19 mouse cellular contexts compared by ENCODE assay signal in the genomic region with DNA sequence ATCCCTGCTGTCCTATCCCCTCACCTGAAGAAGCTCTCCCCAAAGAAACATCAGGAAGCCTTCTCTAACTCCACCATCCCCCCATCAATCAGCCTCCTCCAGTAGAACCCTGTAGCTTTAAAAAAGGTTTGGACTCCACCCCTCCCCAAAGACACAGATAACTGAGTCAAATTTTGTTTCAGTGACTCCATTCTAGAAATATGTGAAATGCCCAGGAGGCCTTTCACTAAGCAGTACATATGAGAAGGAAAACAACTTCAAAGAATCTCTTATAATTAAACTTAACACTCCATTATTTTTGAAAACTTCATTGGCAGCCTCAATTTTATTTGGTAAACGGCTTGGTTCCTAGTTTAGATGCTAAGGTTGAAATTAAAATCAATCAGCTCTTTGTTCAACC. TPM values are rescaled to one million over a fixed set of nuclear protein-coding genes. Genes with fewer than 3 reads are reported as not detected.
DNase-seq lines count a peak whose midpoint lies in the region; ATAC-seq and TF ChIP-seq lines count a peak whose summit lies in the region.
"Had no signal": no experiment of that assay in that cellular context is flagged by ENCODE, and none has a peak within 500 bp of the region (broad histone marks: within the 10 kb centered on the region; RNA-seq: fewer than 3 reads in every experiment).

No protein-coding gene starts in this region.

- H3K4me3 ChIP-seq in layer of hippocampus, adult 2 months: no peak overlapping the region
- H3K4me3 ChIP-seq in liver, embryonic 13.5 days (replicated peaks): no peak overlapping the region
- no peak overlapping the region for H3K4me3 ChIP-seq in forebrain, embryonic 13.5 days
- H3K4me3 ChIP-seq: hindbrain, embryonic 13.5 days; left cerebral cortex, adult 2 months; limb, embryonic 12.5 days; megakaryocyte, embryonic 14.5 days; neural tube, embryonic 15.5 days had no signal

- peak; percentile 52; the same call in 1 of the 2 replicates for ATAC-seq in erythroid progenitor cell, adult 5-6 weeks (replicated peaks; ENCODE audit: low FRiP score, poor library complexity, severe bottlenecking)
- 0 out of 2 replicates have a peak, but pooled peaks have one; percentile 36 for ATAC-seq in liver, embryonic 13.5 days (ENCODE audit: low read depth)
- no peak for ATAC-seq in forebrain, embryonic 13.5 days
- no peak for ATAC-seq in activated CD4-positive, CD25-positive, alpha-beta regulatory T cell, adult 4 months
- ATAC-seq: intestine, embryonic 16.5 days had no signal

- WGBS in liver, embryonic 13.5 days (ENCODE audit: insufficient replicate concordance): 71% methylated on average over 1 of the region's 1 CpGs
- 75% methylated on average over 1 of the region's 1 CpGs for WGBS in forebrain, embryonic 13.5 days

- H3K36me3 ChIP-seq in liver, embryonic 13.5 days: no peaks in the 10 kb centered on the region
- H3K36me3 ChIP-seq in forebrain, embryonic 13.5 days (ENCODE audit: poor library complexity, severe bottlenecking): no peaks in the 10 kb centered on the region
- H3K36me3 ChIP-seq: hindbrain, embryonic 13.5 days; neural tube, embryonic 15.5 days had no signal

- H3K27ac ChIP-seq in layer of hippocampus, adult 2 months: peak overlapping the region; percentile 50; the same call in 1 of the 2 replicates
- no peak overlapping the region for H3K27ac ChIP-seq in liver, embryonic 13.5 days
- no peak overlapping the region for H3K27ac ChIP-seq in forebrain, embryonic 13.5 days
- H3K27ac ChIP-seq: hindbrain, embryonic 13.5 days; left cerebral cortex, adult 2 months; limb, embryonic 12.5 days; neural tube, embryonic 15.5 days had no signal

- peaks cover 41% of the 10 kb centered on the region for H3K4me1 ChIP-seq in liver, embryonic 13.5 days (replicated peaks)
- peaks cover 26% of the 10 kb centered on the region for H3K4me1 ChIP-seq in forebrain, embryonic 13.5 days

- no peak overlapping the region for H3K4me2 ChIP-seq in liver, embryonic 13.5 days
- H3K4me2 ChIP-seq in forebrain, embryonic 13.5 days: no peak overlapping the region
- H3K4me2 ChIP-seq: hindbrain, embryonic 13.5 days; limb, embryonic 12.5 days; lung, embryonic 14.5 days; neural tube, embryonic 15.5 days had no signal

- H3K27me3 ChIP-seq in liver, embryonic 13.5 days: no peaks in the 10 kb centered on the region
- no peaks in the 10 kb centered on the region for H3K27me3 ChIP-seq in forebrain, embryonic 13.5 days
- H3K27me3 ChIP-seq: hindbrain, embryonic 13.5 days; limb, embryonic 12.5 days; megakaryocyte, embryonic 14.5 days; neural tube, embryonic 15.5 days had no signal

- no peak overlapping the region for H3K9ac ChIP-seq in liver, embryonic 13.5 days
- H3K9ac ChIP-seq in forebrain, embryonic 13.5 days: no peak overlapping the region
- H3K9ac ChIP-seq: hindbrain, embryonic 13.5 days; limb, embryonic 12.5 days; lung, embryonic 14.5 days; neural tube, embryonic 15.5 days had no signal

- H3K9me3 ChIP-seq in liver, embryonic 13.5 days (replicated peaks): no peaks in the 10 kb centered on the region
- no peaks in the 10 kb centered on the region for H3K9me3 ChIP-seq in forebrain, embryonic 13.5 days (replicated peaks)
- H3K9me3 ChIP-seq: hindbrain, embryonic 13.5 days; limb, embryonic 12.5 days; megakaryocyte, embryonic 14.5 days; neural tube, embryonic 15.5 days had no signal

- DNase-seq in layer of hippocampus, adult 2 months (ENCODE audit: low spot score in 2 of 2): no peak
- DNase-seq in layer of hippocampus, postnatal 36 days: no peak
- peak; percentile 57 for DNase-seq in NIH3T3 (ENCODE audit: low read depth)
- DNase-seq in liver, embryonic 13.5 days: no peak
- DNase-seq in urinary bladder, adult 2 months (ENCODE audit: low spot score): no peak
- DNase-seq: adrenal gland, adult 8-10 months; cerebellum, adult 8-10 months; embryo, embryonic 11 days; gastrocnemius, postnatal 36 days; lung, embryonic 14.5 days had no signal

- no peak for TF ChIP-seq CTCF in layer of hippocampus, adult 2 months (conservative IDR thresholded peaks at IDR 0.05)

RNA-seq across cellular contexts. Expression of gene Lnpep, which starts 6.4 kb away (rescaled TPM):
- 100 to 1,000 TPM; 101 to 105 TPM for total RNA-seq in layer of hippocampus, adult 2 months (2021)
- 100 to 1,000 TPM; 106 TPM for total RNA-seq in layer of hippocampus, postnatal 36 days (2021)
- total RNA-seq in erythroid progenitor cell, adult 5-6 weeks (2015; ENCODE audit: low replicate concordance): 45.0 and 50.7 TPM in 2 replicates
- 36.1 TPM in 2 replicates for total RNA-seq in erythroid progenitor cell, adult 5-6 weeks (2017; ENCODE audit: low replicate concordance)
- polyA plus RNA-seq in liver, embryonic 13.5 days (2015; fragmentation: Nextera tagmentation; extraction: Ambion mirVana): 3.2 and 3.6 TPM in 2 replicates
- 21.2 and 24.0 TPM in 2 replicates for polyA plus RNA-seq in urinary bladder, adult 2 months (2012; rRNA removed)
- 8.9 and 9.2 TPM in 2 replicates for polyA plus RNA-seq in forebrain, embryonic 13.5 days (2015; fragmentation: Nextera tagmentation; extraction: Ambion mirVana)
- 10 to 100 TPM; 31.8 to 33.2 TPM for polyA plus RNA-seq in activated CD4-positive, CD25-positive, alpha-beta regulatory T cell, adult 4 months (2017; shearing (Covaris generic))

Comparison
In these comparisons a context has a peak if more than half of its experiments do, and no peak if none do; other contexts are left out.
1. ATAC-seq: peak in erythroid progenitor cell, adult 5-6 weeks (single experiment) and liver, embryonic 13.5 days (single experiment); none in forebrain, embryonic 13.5 days (single experiment) and activated CD4-positive, CD25-positive, alpha-beta regulatory T cell, adult 4 months (single experiment).